Mouse (Mus musculus) urinary bladder, postnatal 25 days (tissue): ENCODE results near the gene Zfp740.
A peak's percentile ranks its signal among the peaks of the same experiment; 100 is the strongest.

Experiments used
- DNase-seq: peaks from one replicate; pipeline ENCODE4 v3.0.0; 2022; ENCODE audit warnings: low spot score

The Zfp740 gene

DNA sequence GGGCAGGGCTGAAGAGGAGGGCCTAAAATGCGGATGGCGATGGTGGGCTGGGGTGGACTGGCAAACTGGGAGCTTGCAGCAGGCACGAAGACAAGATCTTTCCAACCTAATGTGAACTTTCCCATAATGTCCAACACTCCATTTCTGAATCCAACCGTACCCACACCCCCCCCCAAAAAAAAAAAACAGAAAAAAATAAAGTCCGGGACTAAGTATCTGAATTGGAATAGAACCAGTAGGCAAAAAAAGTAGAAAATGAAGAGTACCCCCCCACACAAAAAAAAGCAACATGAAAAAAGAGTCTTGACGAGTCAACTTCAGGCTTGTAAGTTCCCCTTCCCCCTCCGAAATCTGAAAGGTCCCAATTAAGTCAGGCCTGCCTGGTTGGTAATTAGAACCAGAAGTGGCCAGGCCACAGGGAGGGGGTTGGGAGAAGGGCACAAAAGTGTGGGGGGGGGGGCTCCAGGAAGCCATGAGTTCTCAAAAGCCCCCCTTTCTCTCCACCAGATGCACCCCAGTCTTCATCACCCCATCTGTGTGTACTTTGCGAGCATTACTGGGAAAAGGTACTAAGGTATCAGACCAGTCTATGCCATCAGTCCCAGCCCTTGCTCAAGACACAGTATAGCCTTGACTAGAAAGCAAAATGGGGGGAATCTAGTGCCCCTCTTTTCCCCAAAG lies 45.2 kb downstream of the Zfp740 start:
- DNase-seq, result no peak

GRCm38 (mm10) chr15:102248812-102249191 lies 45.8 kb downstream of the Zfp740 start:
- DNase-seq, result no peak

DNA sequence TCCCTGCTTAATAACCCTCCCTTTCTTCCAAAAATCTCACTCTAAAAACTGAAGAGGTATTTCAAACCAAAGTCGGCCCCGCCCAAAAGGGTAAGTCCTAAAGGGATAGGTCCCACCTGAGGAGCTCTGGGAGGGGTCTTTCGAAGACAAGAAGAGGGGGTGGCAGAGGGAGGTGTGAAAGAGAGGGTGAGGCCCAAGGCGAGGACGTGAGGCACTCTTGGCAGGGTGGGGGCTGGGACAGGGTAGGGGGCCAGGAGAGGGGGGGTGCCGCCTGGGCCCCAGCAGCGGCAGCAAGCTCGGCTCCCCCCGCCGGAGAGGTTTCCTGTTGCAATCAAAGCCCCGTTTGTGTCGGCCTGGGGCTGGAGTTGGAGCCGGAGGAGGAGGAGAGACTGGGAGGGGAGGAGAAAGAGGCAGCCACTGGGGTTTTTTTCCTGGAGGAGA lies 46.2 kb downstream of the Zfp740 start:
- DNase-seq, result peak; percentile 38

DNA sequence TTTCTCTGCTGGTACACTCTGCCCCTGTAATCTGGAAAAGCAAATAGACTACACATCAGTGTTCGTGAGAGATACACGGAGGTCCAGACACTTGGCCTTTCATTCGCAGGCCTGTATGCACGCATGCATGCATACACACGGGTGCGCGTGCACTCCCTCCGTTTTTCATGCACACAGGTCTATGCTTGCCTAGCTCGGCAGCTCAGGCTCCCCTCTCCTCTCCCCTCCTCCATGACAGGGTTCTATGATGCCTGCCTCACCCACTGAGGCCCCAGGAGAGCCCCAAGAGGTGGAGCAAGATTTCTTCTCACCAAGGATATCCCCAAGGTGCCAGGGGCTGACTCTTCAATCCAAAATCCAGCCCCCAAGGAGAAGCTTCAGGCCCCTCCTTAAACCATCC lies 46.9 kb downstream of the Zfp740 start:
- no peak for DNase-seq

DNA sequence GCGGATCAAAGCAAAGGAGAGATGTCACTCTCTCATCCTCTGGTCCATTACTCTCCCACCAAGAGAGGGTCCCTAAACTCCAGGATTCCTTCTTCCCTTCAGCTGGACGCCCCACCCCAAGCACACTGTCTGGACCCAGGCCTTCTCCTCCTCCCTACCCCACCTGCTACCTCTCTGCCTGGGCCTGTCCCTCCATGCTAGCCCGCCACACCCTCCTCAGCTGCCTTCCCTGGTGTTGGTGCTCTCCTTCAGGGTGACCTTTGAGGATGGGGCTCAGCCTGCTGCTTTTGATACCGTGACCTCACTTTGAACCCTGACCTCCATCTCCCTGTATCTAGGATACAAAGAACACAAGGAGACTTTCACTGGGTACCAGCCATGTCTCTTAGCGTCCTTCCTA lies 47.5 kb downstream of the Zfp740 start:
- no peak for DNase-seq

DNA sequence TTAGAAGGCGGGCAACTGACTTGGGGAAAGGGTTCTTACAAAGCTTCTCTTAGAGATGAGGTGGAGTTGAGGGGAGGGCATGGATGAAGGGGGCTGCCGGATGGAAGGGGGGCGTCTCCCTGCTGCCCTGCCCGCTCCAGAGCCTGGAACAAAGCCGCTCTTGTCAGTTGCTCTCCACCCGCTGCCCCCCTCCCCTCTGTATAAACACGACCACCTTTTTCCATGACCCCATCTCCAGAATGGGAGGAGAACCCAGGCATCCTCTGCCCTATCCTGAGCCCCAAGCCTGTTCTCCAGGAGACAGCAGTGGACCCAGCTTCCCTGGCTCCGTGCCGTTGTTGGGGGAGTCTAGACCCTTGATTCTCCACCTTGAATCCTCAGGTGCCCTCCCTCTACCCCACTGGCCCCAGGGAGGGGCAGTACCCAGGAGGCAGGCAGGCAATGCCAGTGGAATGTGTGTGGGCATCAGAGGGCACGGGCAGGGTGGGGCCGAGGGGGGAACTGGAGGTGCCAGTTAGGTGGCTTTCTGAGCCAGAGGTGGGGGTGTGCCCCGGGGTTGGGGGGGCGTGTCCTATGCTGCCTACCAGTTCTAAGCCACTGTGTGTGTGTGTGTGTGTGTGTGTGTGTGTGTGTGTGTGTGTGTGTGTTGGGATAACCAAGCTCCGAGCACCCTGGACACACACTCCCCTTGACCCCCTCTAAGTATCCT lies 52.7 kb downstream of the Zfp740 start:
- peak; percentile 71 for DNase-seq

DNA sequence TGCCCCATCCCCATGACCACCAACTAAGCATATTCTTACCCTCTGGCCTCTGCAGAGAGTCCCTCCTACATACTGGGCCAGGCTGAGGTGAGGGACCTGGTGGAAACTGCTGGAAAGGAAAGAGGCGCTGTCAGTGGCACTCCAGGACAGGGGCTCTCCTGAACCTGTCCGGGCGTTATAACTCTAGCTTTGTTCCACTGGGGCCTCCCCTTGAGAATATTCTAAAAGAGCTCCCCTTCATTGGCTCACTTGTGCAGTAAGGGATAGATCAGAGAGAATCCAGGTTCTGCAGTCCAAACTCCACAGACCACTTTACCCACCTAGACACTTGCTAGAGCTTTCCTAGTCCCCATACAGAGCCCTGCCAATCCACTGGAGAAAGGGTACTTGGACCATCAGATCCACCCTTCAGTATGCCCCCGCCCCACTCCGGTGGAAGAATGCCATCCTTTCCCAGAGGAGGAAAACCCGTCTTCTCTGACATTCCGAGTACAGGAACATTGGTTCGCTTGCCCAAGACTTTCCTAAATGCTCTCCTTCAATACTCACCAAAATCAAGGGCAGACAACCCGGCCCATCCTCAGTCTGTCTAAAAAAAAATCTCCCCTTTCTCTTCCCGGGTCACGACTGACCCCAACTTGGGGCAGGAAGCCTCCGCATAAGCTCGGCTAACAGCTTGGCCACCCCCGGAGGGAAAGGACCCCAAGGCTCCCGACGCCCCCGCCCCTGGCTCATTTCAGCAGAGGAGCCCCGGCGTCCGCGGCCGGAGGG lies 53.6 kb downstream of the Zfp740 start:
- peak; percentile 41 for DNase-seq

DNA sequence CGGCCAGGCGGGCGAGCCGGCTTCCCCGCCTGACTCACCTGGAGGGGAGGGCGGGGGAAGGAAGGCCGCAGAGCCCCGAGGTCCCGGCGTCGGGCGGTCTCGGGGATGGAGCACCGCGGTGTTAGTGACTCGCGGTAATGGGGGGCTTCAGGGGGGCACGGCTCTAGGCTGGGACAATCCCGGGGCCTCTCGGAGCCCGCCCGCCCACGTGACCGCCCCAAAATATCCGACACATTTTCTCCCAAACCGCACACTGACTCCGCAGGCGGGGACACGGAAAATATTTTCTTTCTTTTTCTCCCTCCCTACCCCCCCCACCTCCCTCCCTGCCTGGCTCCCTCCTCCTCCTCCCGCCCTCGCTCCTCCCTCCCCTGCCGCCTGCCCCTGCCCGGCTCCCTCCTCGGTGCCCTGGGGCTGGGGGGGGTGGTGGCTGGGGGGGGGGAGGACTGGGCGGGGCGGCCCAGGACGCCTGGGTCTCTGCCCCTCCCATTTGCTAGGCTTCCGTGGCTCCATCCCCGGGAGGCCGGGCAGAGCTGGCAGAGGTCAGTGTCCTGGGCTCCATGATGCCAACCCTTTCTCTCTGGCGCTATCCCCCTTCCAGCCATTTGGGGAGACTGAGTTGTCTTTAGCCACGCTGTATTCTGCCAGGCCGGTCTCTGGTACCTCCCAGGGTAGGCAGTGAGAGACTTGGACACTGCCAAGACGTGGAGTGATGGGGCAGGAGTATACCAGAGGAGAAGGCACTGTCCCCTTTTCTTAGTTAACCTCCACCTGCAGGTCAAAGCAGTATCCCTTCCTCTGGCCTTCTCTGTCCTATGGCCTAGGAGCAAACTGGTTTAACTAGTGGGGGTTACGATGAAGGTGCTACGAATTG lies 54.4 kb downstream of the Zfp740 start, which contains the start of gene Rarg:
Gene Rarg (minus strand): TSS at position 316 of the 874 bp plus-strand sequence.
- DNase-seq, result peak; percentile 59

DNA sequence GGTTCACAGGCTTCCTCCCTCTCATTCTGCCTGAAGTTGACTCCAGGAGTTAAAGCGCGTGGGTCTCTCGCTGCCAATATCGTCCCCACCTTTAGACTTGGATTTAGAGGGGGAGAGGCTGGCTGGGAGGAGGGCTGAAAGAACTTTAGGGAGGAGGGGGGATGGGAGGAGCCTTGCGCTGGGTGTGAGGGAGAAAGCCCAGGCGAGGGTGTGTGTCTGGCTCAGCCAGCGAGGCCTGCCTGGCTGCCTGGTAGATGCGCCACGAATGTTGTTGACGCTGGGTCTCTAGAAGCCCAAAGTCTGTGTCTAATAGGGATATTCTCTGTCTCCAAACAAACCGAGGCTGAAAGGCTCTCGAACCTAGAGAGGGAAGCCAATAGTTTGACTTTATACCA lies 55.0 kb downstream of the Zfp740 start:
- DNase-seq, result peak; percentile 67

- no peak for DNase-seq
Measured at GRCm38 (mm10) chr15:102258581-102259253, 55.7 kb downstream of the Zfp740 start.

DNA sequence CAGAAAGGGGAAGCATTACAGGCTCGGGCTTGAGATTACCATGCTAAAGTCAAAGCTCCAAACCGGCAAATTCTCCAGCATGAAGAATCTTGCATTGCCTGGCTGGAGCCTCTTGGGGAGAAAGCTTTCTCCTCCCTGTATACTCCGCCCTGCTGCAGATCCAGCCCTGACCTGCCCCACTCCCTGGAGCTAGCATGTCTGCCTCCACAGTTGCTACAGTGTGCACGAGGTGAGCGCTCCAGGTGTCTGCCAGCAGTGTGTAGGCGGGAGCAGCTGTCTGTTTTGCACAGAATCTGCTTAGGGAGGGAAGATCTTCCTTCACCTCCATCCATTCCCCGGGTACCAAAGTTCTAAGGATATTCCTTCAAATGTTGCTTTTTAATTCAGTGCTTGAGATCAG lies 59.5 kb downstream of the Zfp740 start:
- no peak for DNase-seq

- DNase-seq, result no peak
Measured at GRCm38 (mm10) chr15:102263037-102263436, 60.0 kb downstream of the Zfp740 start.
